Mouse (Mus musculus) heart, embryonic 14.5 days (tissue): Measurements from ENCODE around the gene Cyp2j5. TPM values are rescaled to one million over a fixed set of nuclear protein-coding genes. Genes with fewer than 3 reads are reported as not detected.

Experiments used
- ATAC-seq: fragments of 200-750 bp; cut with Nextera tagmentation; 2 replicates; pipeline ENCODE4 v1.8.0; 2017; ENCODE audit warnings: low read depth, moderate TSS enrichment; ENCODE audit not compliant: insufficient number of reproducible peaks, insufficient read depth, low FRiP score
- H3K27ac ChIP-seq, 2 experiments: fragments of 200-500 bp in 1 of 2; fragments of 300-500 bp in 1 of 2; sonication (generic) in 1 of 2; replicated peaks in 1 of 2; 2 replicates each; pipeline ENCODE4 v1.5.1; 2012 to 2014; ENCODE audit warnings: low read depth in 2 of 2, low read length in 2 of 2, control low read depth in 1 of 2, mild to moderate bottlenecking in 1 of 2, mixed read lengths in 1 of 2; ENCODE audit not compliant: control insufficient read depth in 1 of 2, insufficient read depth in 1 of 2
- H3K27me3 ChIP-seq: fragments of 300-500 bp; sonication (generic); 2 replicates; pipeline ENCODE4 v1.6.1; 2014; ENCODE audit warnings: mild to moderate bottlenecking, low read length, control low read depth; ENCODE audit not compliant: control insufficient read depth, insufficient read depth
- H3K36me3 ChIP-seq: fragments of 300-500 bp; sonication (generic); 2 replicates; pipeline ENCODE4 v1.6.1; 2014; ENCODE audit warnings: mild to moderate bottlenecking, control low read depth, low read length, mixed read lengths; ENCODE audit not compliant: control insufficient read depth, insufficient read depth
- H3K4me1 ChIP-seq, 2 experiments: fragments of 200-500 bp in 1 of 2; fragments of 300-500 bp in 1 of 2; sonication (generic) in 1 of 2; 2 replicates each; pipeline ENCODE4 v1.6.1; 2012 to 2014; ENCODE audit warnings: low read length in 2 of 2, control low read depth in 1 of 2, mixed read lengths in 1 of 2; ENCODE audit not compliant: control insufficient read depth in 2 of 2, insufficient read depth in 2 of 2
- H3K4me2 ChIP-seq: fragments of 300-500 bp; sonication (generic); 2 replicates; pipeline ENCODE4 v1.6.1; 2014; ENCODE audit warnings: mild to moderate bottlenecking, low read length
- H3K4me3 ChIP-seq, 2 experiments: fragments of 200-500 bp in 1 of 2; fragments of 300-500 bp in 1 of 2; sonication (generic) in 1 of 2; 2 replicates each; pipeline ENCODE4 v1.5.1; 2012 to 2014; ENCODE audit warnings: low read length in 2 of 2, mild to moderate bottlenecking in 2 of 2, control low read depth in 1 of 2, low read depth in 1 of 2, moderate library complexity in 1 of 2; ENCODE audit not compliant: control insufficient read depth in 1 of 2, insufficient read depth in 1 of 2
- H3K9ac ChIP-seq: fragments of 300-500 bp; sonication (generic); 2 replicates; pipeline ENCODE4 v1.6.1; 2014; ENCODE audit warnings: mild to moderate bottlenecking, low read length
- H3K9me3 ChIP-seq: fragments of 300-500 bp; sonication (generic); 2 replicates; pipeline ENCODE4 v1.6.1; 2016; ENCODE audit warnings: low read length, control low read depth; ENCODE audit not compliant: control insufficient read depth
- WGBS: fragments of 180-500 bp; shearing (Covaris S2); extraction: QIAGEN DNeasy Blood & Tissue Kit; methylation state at CpG from one replicate; pipeline ENCODE4 v1.1.7; 2014; 5-methylcytosine and 5-hydroxymethylcytosine counted together
- polyA plus RNA-seq: library from polyadenylated mRNA; unstranded; fragments of >200 nt; fragmentation: Nextera tagmentation; extraction: Ambion mirVana; gene quantifications from 2 replicates; pipeline ENCODE4 v1.2.1, GENCODE M21; 2014

The Cyp2j5 gene
- polyA plus RNA-seq, 1 experiment from 2014 or later = not detected

- no peak overlapping the region for H3K4me2 ChIP-seq
- H3K4me3 ChIP-seq = no peak overlapping the region
- H3K27ac ChIP-seq = no peak overlapping the region
- no peaks in the 10 kb centered on the region for H3K9me3 ChIP-seq
- ATAC-seq = no peak
- H3K9ac ChIP-seq = no peak overlapping the region
- no peaks in the 10 kb centered on the region for H3K36me3 ChIP-seq
- H3K27me3 ChIP-seq = no peaks in the 10 kb centered on the region
- no peaks in the 10 kb centered on the region for H3K4me1 ChIP-seq
Observed at GRCm38 (mm10) chr4:96680966-96681365, 17.0 kb upstream of the Cyp2j5 start.

DNA sequence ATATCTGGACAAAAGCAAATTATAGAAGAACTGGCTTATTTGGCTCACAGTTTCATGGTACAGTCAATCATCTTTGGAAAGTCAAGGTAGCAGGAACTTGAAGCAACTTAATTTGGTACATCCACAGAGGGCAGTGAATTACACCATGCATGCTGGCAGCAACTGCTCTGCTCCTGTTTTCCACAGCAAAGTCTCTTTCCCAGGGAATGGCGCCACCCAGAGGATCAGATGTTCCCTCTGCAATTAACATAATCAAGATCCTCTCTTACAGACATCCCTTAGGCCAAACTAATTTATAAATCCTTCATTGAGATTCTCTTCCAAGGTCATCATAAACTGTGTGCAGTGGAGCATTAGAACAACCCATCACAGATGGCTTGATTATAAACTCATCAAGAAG lies 16.3 kb upstream of the Cyp2j5 start:
- no peaks in the 10 kb centered on the region for H3K9me3 ChIP-seq

DNA sequence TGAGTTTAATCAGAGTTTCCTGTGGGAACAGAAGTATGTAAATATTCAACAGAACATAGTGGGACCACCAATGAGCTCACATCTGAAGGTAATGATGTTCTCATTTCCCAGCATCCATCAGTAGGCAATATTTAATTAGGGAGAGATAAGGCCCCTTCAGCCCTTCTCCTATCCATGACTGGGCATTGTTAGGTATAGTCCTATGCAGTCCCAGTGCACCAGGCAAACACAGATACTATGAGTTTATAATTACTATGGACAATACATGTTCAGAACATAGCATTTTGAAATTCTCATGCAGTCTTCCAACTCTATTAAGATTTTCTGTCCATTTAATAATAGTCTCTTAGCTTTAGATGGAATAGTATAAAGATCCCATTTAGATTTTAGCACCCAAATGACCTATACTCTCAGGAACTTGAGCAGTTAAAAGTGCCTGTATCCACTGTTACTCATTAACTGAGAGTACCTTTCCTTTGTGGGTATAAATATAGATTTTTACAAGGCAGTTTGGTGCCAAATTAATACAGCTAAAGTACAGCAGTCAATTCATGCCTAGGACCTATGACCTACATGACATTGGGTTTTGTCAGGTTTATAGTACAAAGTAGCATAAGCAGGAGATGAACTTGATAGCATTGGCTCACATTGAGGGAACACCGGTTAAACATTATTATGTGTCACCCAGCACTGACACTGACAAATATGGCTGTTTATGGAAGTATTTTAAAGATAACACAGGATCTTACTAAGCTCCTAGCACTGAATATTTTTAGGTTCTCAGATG lies 907 bp upstream of the Cyp2j5 start:
- Histone ChIP-seq H3K9me3 (no peaks in the 10 kb centered on the region), H3K4me2 (no peak overlapping the region), H3K9ac (no peak overlapping the region), H3K27ac (no peak overlapping the region), H3K4me3 (no peak overlapping the region), H3K27me3 (no peaks in the 10 kb centered on the region), H3K4me1 (no peaks in the 10 kb centered on the region), H3K36me3 (no peaks in the 10 kb centered on the region)
- ATAC-seq = no peak
- 86% methylated on average over 1 of the region's 1 CpGs for WGBS

More for the DNA sequence above, 16.3 kb upstream of the Cyp2j5 start:
- Histone ChIP-seq H3K27me3 (no peaks in the 10 kb centered on the region), H3K4me3 (no peak overlapping the region), H3K4me2 (no peak overlapping the region), H3K36me3 (no peaks in the 10 kb centered on the region), H3K27ac (no peak overlapping the region), H3K4me1 (no peaks in the 10 kb centered on the region), H3K9ac (no peak overlapping the region)
- WGBS = 12% methylated on average over 1 of the region's 1 CpGs
- no peak for ATAC-seq

GRCm38 (mm10) chr4:96635455-96635854 lies 28.5 kb downstream of the Cyp2j5 start:
- no peak for ATAC-seq
- Histone ChIP-seq H3K36me3 (no peaks in the 10 kb centered on the region), H3K9me3 (no peaks in the 10 kb centered on the region), H3K4me3 (no peak overlapping the region), H3K9ac (no peak overlapping the region), H3K27me3 (no peaks in the 10 kb centered on the region), H3K27ac (no peak overlapping the region), H3K4me2 (no peak overlapping the region), H3K4me1 (no peaks in the 10 kb centered on the region)
- WGBS = 54% methylated on average over 1 of the region's 1 CpGs

- H3K9me3 ChIP-seq = no peaks in the 10 kb centered on the region
- H3K27me3 ChIP-seq = no peaks in the 10 kb centered on the region
- no peak overlapping the region for H3K27ac ChIP-seq
- H3K9ac ChIP-seq = no peak overlapping the region
- H3K36me3 ChIP-seq = no peaks in the 10 kb centered on the region
- no peak overlapping the region for H3K4me3 ChIP-seq
- ATAC-seq = no peak
- H3K4me1 ChIP-seq = no peaks in the 10 kb centered on the region
- no peak overlapping the region for H3K4me2 ChIP-seq
- 75% methylated on average over 1 of the region's 1 CpGs for WGBS
Observed at GRCm38 (mm10) chr4:96622474-96622873, 41.5 kb downstream of the Cyp2j5 start.

GRCm38 (mm10) chr4:96591791-96592150 lies 72.2 kb downstream of the Cyp2j5 start:
- Histone ChIP-seq H3K4me2 (peak overlapping the region; percentile 78), H3K36me3 (no peaks in the 10 kb centered on the region), H3K27ac (no peak overlapping the region; a peak in 2 of 4 replicates), H3K9me3 (no peaks in the 10 kb centered on the region), H3K27me3 (no peaks in the 10 kb centered on the region), H3K9ac (no peak overlapping the region; the same call in 1 of the 2 replicates), H3K4me3 (peak overlapping the region; percentile 46 to 47; a peak in 3 of 4 replicates), H3K4me1 (peaks cover 2 to 10% of the 10 kb centered on the region in 2 experiments; a peak in 2 of 4 replicates)
- no peak for ATAC-seq
- WGBS = 23% methylated on average over 4 of the region's 4 CpGs

- Histone ChIP-seq H3K4me1 (peaks cover 2 to 10% of the 10 kb centered on the region in 2 experiments; a peak in 2 of 4 replicates), H3K4me3 (peak within 1 kb of the TSS; percentile 46 to 47), H3K36me3 (no peaks in the 10 kb centered on the region), H3K27ac (peak within 1 kb of the TSS; percentile 35 to 50; a peak in 3 of 4 replicates), H3K9ac (peak within 1 kb of the TSS; percentile 64), H3K27me3 (no peaks in the 10 kb centered on the region), H3K4me2 (peak within 1 kb of the TSS; percentile 78), H3K9me3 (no peaks in the 10 kb centered on the region)
- ATAC-seq = peak; percentile 66
- WGBS = 4% methylated on average over 18 of the region's 18 CpGs
Observed at GRCm38 (mm10) chr4:96590911-96591790, 72.8 kb downstream of the Cyp2j5 start, which contains the start of gene Cyp2j9. Gene Cyp2j9, minus strand, starts transcription at chr4:96591578.
